Mouse (Mus musculus) ES-E14 (cell line): ENCODE results near the gene Metrnl.

ENCODE experiments used
- CHD2 ChIP-seq: IDR thresholded peaks from 2 replicates; pipeline ENCODE4 v1.6.1; 2014; ENCODE audit warnings: mild to moderate bottlenecking, low read depth, low read length, inconsistent platforms
- HCFC1 ChIP-seq: IDR thresholded peaks from 2 replicates; pipeline ENCODE4 v1.6.1; 2012; ENCODE audit warnings: low read length, inconsistent platforms, borderline replicate concordance; ENCODE audit not compliant: insufficient read depth
- MAFK ChIP-seq: IDR thresholded peaks from 2 replicates; pipeline ENCODE4 v1.6.1; 2014; ENCODE audit warnings: mild to moderate bottlenecking, low read depth, low read length, inconsistent platforms; ENCODE audit not compliant: insufficient read depth
- ZC3H11A ChIP-seq: IDR thresholded peaks from 2 replicates; pipeline ENCODE4 v1.6.1; 2012; ENCODE audit warnings: low read depth, mild to moderate bottlenecking, inconsistent platforms, low read length, borderline replicate concordance
- ZNF384 ChIP-seq: IDR thresholded peaks from 2 replicates; pipeline ENCODE4 v1.6.1; 2012; ENCODE audit warnings: low read depth, low read length, inconsistent platforms

DNA sequence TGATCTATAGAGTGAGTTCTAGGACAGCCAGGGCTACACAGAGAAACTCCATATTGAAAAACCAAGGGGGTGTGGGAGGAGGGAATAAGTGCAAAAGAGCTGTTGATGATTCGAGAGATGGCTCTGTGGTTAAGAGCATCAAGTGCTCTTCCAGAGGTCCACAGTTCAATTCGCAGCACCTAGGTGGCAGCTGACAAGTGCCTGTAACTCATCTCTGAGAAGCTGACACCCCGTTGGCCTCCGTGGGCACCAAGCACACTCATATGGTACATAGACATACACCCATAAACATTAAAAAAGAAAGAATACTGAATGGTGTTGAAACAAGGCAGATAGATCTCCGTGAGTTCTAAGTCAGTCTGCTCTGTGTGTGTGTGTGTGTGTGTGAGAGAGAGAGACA is 32.6 kb upstream of the Metrnl start:
- no peak for TF ChIP-seq ZC3H11A
- no peak for TF ChIP-seq CHD2
- no peak for TF ChIP-seq MAFK
- TF ChIP-seq ZNF384 = no peak
- TF ChIP-seq HCFC1 = no peak
